Mouse (Mus musculus) C2C12 (cell line): Measurements from ENCODE around the gene Ncan.

Source experiments
- CEBPB ChIP-seq: IDR thresholded peaks from one replicate; pipeline ENCODE4 v1.6.1; 2011; ENCODE audit warnings: low read depth, mild to moderate bottlenecking, control low read depth, moderate library complexity
- CTCF ChIP-seq: IDR thresholded peaks from one replicate; pipeline ENCODE4 v1.5.1; 2011; ENCODE audit not compliant: control insufficient read depth, insufficient read depth, insufficient read length
- FOSL1 ChIP-seq: IDR thresholded peaks from one replicate; pipeline ENCODE4 v1.8.0; 2011; ENCODE audit warnings: mild to moderate bottlenecking, low read length; ENCODE audit not compliant: poor library complexity, insufficient read depth, severe bottlenecking
- MAX ChIP-seq: IDR thresholded peaks from one replicate; pipeline ENCODE4 v1.6.1; 2011; ENCODE audit warnings: mild to moderate bottlenecking, control low read depth
- MYOD1 ChIP-seq: IDR thresholded peaks from one replicate; pipeline ENCODE4 v1.6.1; 2011; ENCODE audit warnings: low read depth; ENCODE audit not compliant: control insufficient read depth, insufficient read length
- MYOG ChIP-seq: IDR thresholded peaks from one replicate; pipeline ENCODE4 v1.6.1; 2011; ENCODE audit not compliant: control insufficient read depth, insufficient read length; ENCODE audit errors: extremely low read depth
- USF1 ChIP-seq: IDR thresholded peaks from one replicate; pipeline ENCODE4 v1.6.1; 2011; ENCODE audit warnings: low read depth, mild to moderate bottlenecking, control low read depth, moderate library complexity

DNA sequence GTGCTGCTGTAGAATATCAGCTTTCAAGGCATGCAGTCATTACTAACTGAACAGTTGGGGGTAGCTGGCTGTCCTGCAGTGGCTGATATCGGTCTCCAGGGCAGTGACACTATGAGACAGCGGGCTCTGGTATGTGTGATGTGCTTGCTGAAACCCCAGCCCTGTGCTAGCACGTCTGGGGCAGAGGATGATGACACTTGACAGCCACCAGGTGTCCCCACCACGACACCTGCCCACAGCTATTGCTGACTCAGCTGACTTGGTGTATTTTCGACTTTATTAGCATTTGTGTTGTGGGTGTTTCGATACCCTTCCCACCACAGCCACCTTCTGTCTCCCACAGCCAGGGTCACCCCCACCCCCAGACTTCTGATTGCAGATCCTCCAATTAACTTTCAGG is 16.2 kb downstream of the Ncan start:
- peak; percentile 20 for TF ChIP-seq CTCF
- no peak for TF ChIP-seq FOSL1
- TF ChIP-seq CEBPB = no peak
- no peak for TF ChIP-seq USF1
- no peak for TF ChIP-seq MYOD1
- no peak for TF ChIP-seq MAX
- no peak for TF ChIP-seq MYOG
